Mouse (Mus musculus) CH12.LX (cell line): ENCODE measurements around the gene Plin2. TPM values are rescaled to one million over a fixed set of nuclear protein-coding genes. Genes with fewer than 3 reads are reported as not detected.

Source experiments
- DNase-seq: peaks from one replicate; pipeline ENCODE4 v3.0.0-alpha.2; 2013; ENCODE audit errors: extremely low read depth
- H3K27ac ChIP-seq: 2 replicates; pipeline ENCODE4 v1.5.1; 2012; ENCODE audit warnings: low read depth, mild to moderate bottlenecking, control low read depth, moderate library complexity; ENCODE audit not compliant: insufficient read depth
- H3K27me3 ChIP-seq: replicated peaks from 2 replicates; pipeline ENCODE3; 2012; ENCODE audit warnings: inconsistent platforms
- H3K36me3 ChIP-seq, 2 experiments: replicated peaks in 1 of 2; 2 replicates each; pipeline versions ENCODE3 to v1.6.1; 2012; ENCODE audit warnings: inconsistent platforms in 1 of 2, low read length in 1 of 2, mild to moderate bottlenecking in 1 of 2, mixed read lengths in 1 of 2, moderate library complexity in 1 of 2; ENCODE audit not compliant: control insufficient read depth in 1 of 2, insufficient read depth in 1 of 2
- H3K4me1 ChIP-seq, 2 experiments: 2 replicates each; pipeline ENCODE4 v1.6.1; 2012; ENCODE audit warnings: inconsistent platforms in 1 of 2, moderate library complexity in 1 of 2; ENCODE audit not compliant: insufficient read depth in 2 of 2, control insufficient read depth in 1 of 2
- H3K4me2 ChIP-seq: 2 replicates; pipeline ENCODE4 v1.6.1; 2012; ENCODE audit warnings: low read depth, mild to moderate bottlenecking, control low read depth; ENCODE audit not compliant: poor library complexity, insufficient read depth, severe bottlenecking
- H3K4me3 ChIP-seq, 3 experiments: fragments of 150-350 bp in 1 of 3; sonication (generic) in 1 of 3; replicated peaks in 1 of 3; 2 replicates each; pipeline versions ENCODE3 to v1.5.1; 2011 to 2012; ENCODE audit warnings: low read depth in 2 of 3, low read length in 2 of 3, mild to moderate bottlenecking in 2 of 3, moderate library complexity in 2 of 3, control low read depth in 1 of 3, improper control_type of control experiment in 1 of 3, inconsistent platforms in 1 of 3, mixed read lengths in 1 of 3; ENCODE audit not compliant: poor library complexity in 1 of 3
- H3K79me2 ChIP-seq: replicated peaks from 2 replicates; pipeline ENCODE4 v1.6.1; 2012; ENCODE audit warnings: mild to moderate bottlenecking, moderate library complexity; ENCODE audit not compliant: control insufficient read depth, poor library complexity, insufficient read depth, severe bottlenecking; ENCODE audit errors: extremely low read depth
- H3K9ac ChIP-seq: 2 replicates; pipeline ENCODE4 v1.6.1; 2012; ENCODE audit warnings: low read depth, mild to moderate bottlenecking, control low read depth, moderate library complexity; ENCODE audit not compliant: insufficient read depth
- H3K9me3 ChIP-seq: replicated peaks from 2 replicates; pipeline ENCODE3; 2012; ENCODE audit warnings: low read length, inconsistent platforms, mixed read lengths
- CHD1 ChIP-seq: IDR thresholded peaks from 2 replicates; pipeline ENCODE4 v1.6.1; 2012; ENCODE audit warnings: low read depth, low read length, improper control_type of control experiment, inconsistent platforms
- CHD2 ChIP-seq: IDR thresholded peaks from 2 replicates; pipeline ENCODE4 v1.6.1; 2011; ENCODE audit warnings: low read length, improper control_type of control experiment
- CTCF ChIP-seq, 2 experiments: IDR thresholded peaks in 1 of 2; conservative IDR thresholded peaks in 1 of 2; 2 replicates each; pipeline ENCODE4 v1.5.1; 2011 to 2012; ENCODE audit warnings: low read depth in 2 of 2, low read length in 2 of 2, improper control_type of control experiment in 1 of 2, inconsistent platforms in 1 of 2, mild to moderate bottlenecking in 1 of 2, moderate library complexity in 1 of 2
- E2F4 ChIP-seq: IDR thresholded peaks from 2 replicates; pipeline ENCODE4 v1.6.1; 2011; ENCODE audit warnings: low read depth, low read length, improper control_type of control experiment; ENCODE audit not compliant: insufficient replicate concordance
- ETS1 ChIP-seq: conservative IDR thresholded peaks from 2 replicates; pipeline ENCODE4 v1.6.1; 2012; ENCODE audit warnings: low read depth, mild to moderate bottlenecking, inconsistent platforms, low read length, improper control_type of control experiment, moderate library complexity
- IRF4 ChIP-seq: IDR thresholded peaks from 2 replicates; pipeline ENCODE4 v1.6.1; 2014; ENCODE audit warnings: low read depth, mild to moderate bottlenecking, inconsistent platforms, low read length, improper control_type of control experiment
- JUN ChIP-seq: IDR thresholded peaks from 2 replicates; pipeline ENCODE4 v1.6.1; 2011; ENCODE audit warnings: low read depth, mild to moderate bottlenecking, low read length, improper control_type of control experiment, moderate library complexity; ENCODE audit not compliant: insufficient read depth
- JUND ChIP-seq: conservative IDR thresholded peaks from 2 replicates; pipeline ENCODE4 v1.6.1; 2011; ENCODE audit warnings: low read depth, low read length, improper control_type of control experiment
- KAT2A ChIP-seq: IDR thresholded peaks from 2 replicates; pipeline ENCODE4 v1.6.1; 2012; ENCODE audit warnings: low read length, improper control_type of control experiment, inconsistent platforms; ENCODE audit not compliant: insufficient replicate concordance
- MAFK ChIP-seq: IDR thresholded peaks from 2 replicates; pipeline ENCODE4 v1.6.1; 2011; ENCODE audit warnings: low read length, improper control_type of control experiment; ENCODE audit not compliant: insufficient replicate concordance
- MAX ChIP-seq: IDR thresholded peaks from 2 replicates; pipeline ENCODE4 v1.6.1; 2011; ENCODE audit warnings: low read length, improper control_type of control experiment
- MEF2A ChIP-seq: IDR thresholded peaks from 2 replicates; pipeline ENCODE4 v1.6.1; 2014; ENCODE audit warnings: low read depth, mild to moderate bottlenecking, inconsistent platforms, low read length, improper control_type of control experiment, borderline replicate concordance
- PAX5 ChIP-seq: IDR thresholded peaks from 2 replicates; pipeline ENCODE4 v1.6.1; 2012; ENCODE audit warnings: low read length, inconsistent platforms, mixed read lengths
- POLR2A ChIP-seq: IDR thresholded peaks from 2 replicates; pipeline ENCODE4 v1.6.1; 2011; ENCODE audit warnings: low read depth, mild to moderate bottlenecking, improper control_type of control experiment, low read length
- POLR2AphosphoS2 ChIP-seq: IDR thresholded peaks from 2 replicates; pipeline ENCODE4 v1.6.1; 2011; ENCODE audit warnings: low read depth, low read length, improper control_type of control experiment
- SMC3 ChIP-seq: IDR thresholded peaks from 2 replicates; pipeline ENCODE4 v1.6.1; 2011; ENCODE audit warnings: low read depth, low read length, improper control_type of control experiment
- USF1 ChIP-seq: IDR thresholded peaks from 2 replicates; pipeline ENCODE4 v1.6.1; 2014; ENCODE audit warnings: low read depth, mild to moderate bottlenecking, inconsistent platforms, low read length, improper control_type of control experiment
- USF2 ChIP-seq: conservative IDR thresholded peaks from 2 replicates; pipeline ENCODE4 v1.6.1; 2011; ENCODE audit warnings: low read depth, low read length, improper control_type of control experiment
- ZKSCAN1 ChIP-seq: IDR thresholded peaks from 2 replicates; pipeline ENCODE4 v1.6.1; 2012; ENCODE audit warnings: low read depth, inconsistent platforms, low read length, improper control_type of control experiment, borderline replicate concordance
- ZNF384 ChIP-seq: IDR thresholded peaks from 2 replicates; pipeline ENCODE4 v1.6.1; 2012; ENCODE audit warnings: low read depth, low read length, improper control_type of control experiment, inconsistent platforms
- dilution Hi-C: fragments of 300-500 bp; cut with MboI; formaldehyde crosslinking; loops from 2 replicates; pipeline ENCODE4 v1.14.3; 2020; ENCODE audit warnings: low sequenced_read_pairs; ENCODE audit not compliant: extremely low pct_unique_long_range_greater_than_20kb, extremely low pct_ligation_motif_present
- in situ Hi-C: fragments of 300-500 bp; cut with MboI; formaldehyde crosslinking; loops from 3 replicates; pipeline ENCODE4 v1.14.3; 2019; ENCODE audit warnings: low sequenced_read_pairs, low pct_ligation_motif_present, low pct_unique_long_range_greater_than_20kb, mixed read lengths
- polyA plus RNA-seq: library from polyadenylated mRNA; unstranded; fragments of >175 nt; gene quantifications from 2 replicates; pipeline ENCODE4 v1.2.1, GENCODE M21; 2012; ENCODE audit warnings: low read depth; ENCODE audit not compliant: insufficient read length
- total RNA-seq, 2 experiments: library from RNA; depleted of rRNA; stranded (reverse); fragments of 300-350 nt in 1 of 2; fragments of >200 nt in 1 of 2; gene quantifications; 2 replicates each; pipeline ENCODE4 v1.2.3; 2012 to 2014

The Plin2 gene
- total and polyA plus RNA-seq, 3 experiments = 13.4 to 44.9 (median 22.9) TPM

DNA sequence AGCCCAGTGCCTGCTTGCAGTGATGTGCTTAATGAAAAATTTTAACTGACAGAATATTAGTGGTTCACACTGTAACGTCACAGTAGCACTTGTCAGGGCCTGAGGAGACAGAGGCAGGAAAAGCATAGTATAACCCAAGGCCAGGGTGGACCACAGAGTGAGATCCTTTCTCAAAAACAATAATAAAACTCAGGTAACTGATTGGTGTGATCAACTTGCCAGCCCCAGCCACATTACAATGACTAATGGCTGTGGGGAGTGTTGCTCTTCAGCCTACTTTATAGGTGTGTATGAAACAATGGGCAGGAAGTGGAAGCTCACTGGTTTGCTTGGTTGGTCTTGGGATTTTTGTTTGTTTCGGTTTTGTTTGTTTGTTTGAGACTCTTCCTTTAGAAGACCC, 43.7 kb upstream of the Plin2 start:
- Histone ChIP-seq H3K27me3 (no peaks in the 10 kb centered on the region), H3K27ac (no peak overlapping the region), H3K4me3 (no peak overlapping the region), H3K9me3 (no peaks in the 10 kb centered on the region), H3K9ac (no peak overlapping the region), H3K79me2 (no peaks in the 10 kb centered on the region), H3K4me2 (no peak overlapping the region), H3K36me3 (no peaks in the 10 kb centered on the region), H3K4me1 (no peaks in the 10 kb centered on the region)
- no peak for DNase-seq
- TF ChIP-seq USF2 (no peak), POLR2A (no peak), POLR2AphosphoS2 (no peak), MAX (no peak), CHD1 (no peak), ZNF384 (no peak), IRF4 (no peak), CHD2 (no peak), ZKSCAN1 (no peak), KAT2A (no peak), JUN (no peak), SMC3 (no peak), CTCF (conservative IDR thresholded peaks at IDR 0.05 in 1 of 2, IDR thresholded peaks at IDR 0.05 in 1 of 2; ENCODE audit: low read depth in 2 of 2, low read length in 2 of 2) (no peak), MAFK (no peak), PAX5 (no peak), E2F4 (no peak), MEF2A (no peak), ETS1 (no peak)
- dilution Hi-C loops = no loop called here
- in situ Hi-C loops = no loop called here

DNA sequence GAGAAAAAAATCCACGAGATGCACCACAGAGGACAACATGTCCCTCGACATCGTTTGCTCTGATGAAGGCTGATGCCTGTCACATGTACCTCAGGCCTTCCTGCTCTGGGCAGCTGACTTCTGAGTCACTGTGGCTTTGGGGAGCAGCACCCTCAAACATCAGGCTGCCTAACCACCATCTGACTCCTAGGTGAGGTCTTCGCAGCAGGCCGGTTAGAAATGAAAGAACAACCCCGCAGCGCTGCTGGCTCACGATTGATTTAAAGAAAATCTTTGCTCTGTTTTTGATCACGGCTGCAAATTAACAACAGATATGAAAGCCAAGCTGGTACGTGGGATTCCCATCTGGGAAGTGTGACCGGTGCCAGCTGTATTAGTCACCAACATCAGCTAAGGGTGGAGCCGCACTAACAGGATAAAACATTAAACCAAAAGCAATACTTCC, 42.9 kb upstream of the Plin2 start:
- H3K79me2 ChIP-seq = no peaks in the 10 kb centered on the region
- dilution Hi-C loops = no loop called here
- no peak for DNase-seq
- H3K36me3 ChIP-seq = no peaks in the 10 kb centered on the region
- no peak overlapping the region for H3K9ac ChIP-seq
- no peak overlapping the region for H3K4me3 ChIP-seq
- H3K4me1 ChIP-seq = no peaks in the 10 kb centered on the region
- TF ChIP-seq MAX = no peak
- TF ChIP-seq USF1 = no peak
- no peak for TF ChIP-seq JUND
- TF ChIP-seq CHD2 = no peak
- TF ChIP-seq, all 38 proteins: peak for 0
- Histone ChIP-seq H3K27ac (no peak overlapping the region), H3K4me2 (no peak overlapping the region), H3K9me3 (no peaks in the 10 kb centered on the region), H3K27me3 (no peaks in the 10 kb centered on the region)
- in situ Hi-C loops = no loop called here
